Mouse (Mus musculus): Measurements from ENCODE around the gene Hist1h2af.

DNA sequence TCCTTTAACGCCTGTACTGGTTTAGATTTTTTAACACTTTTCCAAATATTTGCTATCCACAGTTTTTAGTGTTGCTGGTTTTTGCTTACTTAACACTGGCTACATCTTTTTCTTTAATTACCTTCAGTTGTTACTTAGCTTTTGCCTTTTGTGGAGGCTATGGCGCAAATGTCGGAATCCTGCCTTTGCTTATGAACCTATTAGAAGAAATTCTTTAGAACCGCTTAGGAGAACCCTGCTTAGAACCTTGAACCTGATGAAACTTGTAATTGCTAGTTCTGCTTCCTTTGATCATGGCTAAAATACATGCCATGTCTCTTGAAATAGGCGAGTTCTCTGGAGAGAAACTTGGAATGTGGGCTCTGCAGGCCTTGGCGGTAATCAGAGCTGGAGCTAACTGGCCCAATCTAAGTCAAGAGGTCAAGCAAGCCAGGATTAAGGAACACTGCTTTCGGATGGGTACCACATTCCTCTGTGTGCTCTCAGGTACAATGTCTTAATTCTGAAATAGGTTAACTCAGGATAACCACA, 42.7 kb downstream of the Hist1h2af start:
- TF ChIP-seq POLR2A (IDR thresholded peaks at IDR 0.05; ENCODE audit: borderline replicate concordance, control insufficient read depth, low read depth, low read length) (no peak), CTCF (IDR thresholded peaks at IDR 0.05; ENCODE audit: control insufficient read depth, insufficient read depth, low read length) (no peak)

All from bone marrow, adult 2 months (tissue).